23 mouse cellular contexts compared by ENCODE assay signal in genomic region chr8:87049196-87049595, GRCm38 (mm10).
"Had no signal": no experiment of that assay in that cellular context is flagged by ENCODE, and none has a peak within 500 bp of the region (broad histone marks: within the 10 kb centered on the region; RNA-seq: fewer than 3 reads in every experiment).

No protein-coding gene starts in this region.

- H3K27me3 ChIP-seq: heart, embryonic 12.5 days; hindbrain, embryonic 12.5 days; intestine, embryonic 15.5 days; kidney, embryonic 15.5 days; limb, embryonic 13.5 days; limb, embryonic 15.5 days; liver, embryonic 12.5 days had no signal

- H3K9me3 ChIP-seq: heart, embryonic 12.5 days; hindbrain, embryonic 10.5 days; intestine, embryonic 15.5 days; kidney, embryonic 15.5 days; limb, embryonic 13.5 days; limb, embryonic 15.5 days; liver, embryonic 12.5 days had no signal

- H3K9ac ChIP-seq: heart, embryonic 12.5 days; hindbrain, embryonic 12.5 days; hindbrain, embryonic 14.5 days; intestine, embryonic 15.5 days; kidney, embryonic 15.5 days; limb, embryonic 13.5 days; limb, embryonic 15.5 days; liver, embryonic 12.5 days; liver, embryonic 14.5 days had no signal

- ATAC-seq: hindbrain, embryonic 16.5 days; inflammation-experienced regulatory T-cells, adult 6 months; intestine, embryonic 15.5 days; liver, embryonic 12.5 days had no signal

- H3K27ac ChIP-seq: heart, adult 2 months; hindbrain, embryonic 10.5 days; hindbrain, embryonic 12.5 days; hindbrain, embryonic 14.5 days; intestine, embryonic 15.5 days; kidney, embryonic 15.5 days; kidney, postnatal 0 days; limb, embryonic 13.5 days; limb, embryonic 15.5 days; liver, embryonic 12.5 days; liver, embryonic 14.5 days had no signal

- DNase-seq: heart, adult 2 months; heart, postnatal 10 days; heart, postnatal 4 days; kidney, adult 11 months; kidney, adult 2 months; kidney, adult 9 months; kidney, postnatal 14 days; kidney, postnatal 36 days; layer of hippocampus, adult 9-11 months; layer of hippocampus, postnatal 36 days had no signal

- H3K4me3 ChIP-seq: heart, adult 2 months; heart, embryonic 12.5 days; hindbrain, embryonic 10.5 days; hindbrain, embryonic 12.5 days; intestine, embryonic 15.5 days; kidney, embryonic 15.5 days; limb, embryonic 13.5 days; limb, embryonic 15.5 days; liver, embryonic 12.5 days had no signal

- H3K4me1 ChIP-seq: heart, embryonic 12.5 days; hindbrain, embryonic 10.5 days; hindbrain, embryonic 12.5 days; intestine, embryonic 15.5 days; kidney, embryonic 15.5 days; limb, embryonic 13.5 days; limb, embryonic 15.5 days; liver, embryonic 12.5 days had no signal

- H3K4me2 ChIP-seq: heart, embryonic 12.5 days; hindbrain, embryonic 12.5 days; hindbrain, embryonic 14.5 days; intestine, embryonic 15.5 days; kidney, embryonic 15.5 days; limb, embryonic 13.5 days; limb, embryonic 15.5 days; liver, embryonic 12.5 days had no signal

- H3K36me3 ChIP-seq: heart, embryonic 12.5 days; hindbrain, embryonic 10.5 days; hindbrain, embryonic 12.5 days; intestine, embryonic 15.5 days; kidney, embryonic 15.5 days; limb, embryonic 13.5 days; limb, embryonic 15.5 days; liver, embryonic 12.5 days had no signal
